Mouse (Mus musculus): ENCODE measurements around the gene Ms4a7.
A peak's percentile ranks its signal among the peaks of the same experiment; 100 is the strongest.
"Not testable (repeated sequence)": the region's sequence is repeated elsewhere in the genome, so short reads cannot be mapped to it uniquely, and the experiment has no call there.

The Ms4a7 gene

DNA sequence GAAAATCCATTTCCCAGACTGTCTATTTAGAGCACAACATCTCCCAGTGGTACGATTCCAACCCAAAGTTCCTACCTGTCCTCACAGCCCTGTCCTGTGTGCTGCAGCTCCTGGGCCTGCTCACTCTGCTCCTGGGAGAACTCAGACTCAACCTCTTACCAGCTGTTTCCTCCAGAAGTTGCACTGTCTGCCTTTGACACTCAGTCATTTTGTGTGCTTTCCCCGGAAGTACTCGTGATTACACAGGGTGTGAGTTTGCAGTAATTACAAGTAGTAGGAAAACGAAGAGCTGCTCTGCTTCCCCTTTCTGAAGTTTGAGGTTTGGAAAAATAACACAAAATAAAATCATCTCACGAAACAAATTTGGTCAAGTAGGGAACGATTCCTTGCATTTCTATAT, at the start of gene Ms4a7:
Gene Ms4a7, minus strand, starts transcription at position 215 of the 400 bp plus-strand sequence.
- no peak for DNase-seq (ENCODE audit: low spot score)

DNA sequence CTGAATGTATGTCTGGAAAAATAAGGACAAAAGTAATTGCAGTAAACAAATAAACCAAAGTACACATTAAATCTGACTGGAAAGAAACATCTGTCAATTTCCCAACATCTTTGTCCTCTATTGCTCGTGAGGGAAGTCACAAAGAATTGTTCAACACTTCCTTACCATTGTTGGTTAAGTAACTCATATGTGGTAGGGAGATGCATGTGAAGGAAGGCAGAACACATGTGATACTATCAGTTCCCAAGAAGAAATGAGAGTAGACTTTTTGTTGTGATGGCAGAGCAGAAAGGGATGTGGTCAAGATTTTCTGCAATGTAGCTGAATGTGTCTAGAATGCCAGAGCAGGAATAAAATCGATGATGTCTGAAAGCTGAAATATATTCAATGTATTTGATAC, 40.5 kb upstream of the Ms4a7 start:
- DNase-seq (ENCODE audit: low spot score) = no peak

DNA sequence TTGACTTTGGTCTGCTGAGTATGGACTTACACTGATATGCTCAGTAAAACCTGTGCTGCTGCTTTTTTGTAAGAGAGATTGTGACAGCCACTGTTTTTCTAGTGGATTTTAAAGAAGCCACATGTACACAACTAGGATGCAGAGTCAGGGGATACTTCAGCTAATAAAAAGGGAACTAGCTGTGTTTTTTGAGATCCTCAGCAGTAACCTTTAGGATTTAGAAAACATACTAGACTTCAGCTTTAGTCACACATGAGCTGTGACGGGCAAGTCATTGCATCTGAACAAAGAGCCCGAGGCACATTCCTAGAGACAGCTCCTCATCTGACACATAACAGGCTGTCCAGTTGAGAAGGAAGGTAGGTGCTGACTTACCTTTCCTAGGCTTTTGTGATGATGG, 39.3 kb upstream of the Ms4a7 start, which contains the start of gene Ms4a4a:
Gene Ms4a4a, plus strand, starts transcription at position 251 of the 400 bp plus-strand sequence.
- DNase-seq (ENCODE audit: low spot score) = no peak

DNA sequence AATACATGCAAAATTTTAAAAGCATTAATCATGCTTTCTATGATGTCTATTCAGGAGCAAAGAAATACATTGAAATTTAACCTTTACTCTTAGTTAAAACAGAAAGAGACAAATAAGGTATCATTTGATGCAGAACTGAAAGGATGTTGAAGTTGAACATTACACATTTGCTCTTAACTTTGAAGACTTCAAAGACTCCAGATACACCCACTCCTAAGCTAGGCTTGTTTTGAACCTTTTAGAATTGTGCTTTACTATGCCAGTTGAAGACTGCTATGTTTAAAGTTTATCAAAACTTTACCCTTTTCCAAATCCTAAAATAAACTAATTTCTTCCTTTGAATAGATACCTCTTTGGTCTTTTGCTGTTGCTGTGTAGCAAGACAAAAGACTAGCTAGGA, 35.2 kb upstream of the Ms4a7 start:
- no peak for DNase-seq (ENCODE audit: low spot score)

DNA sequence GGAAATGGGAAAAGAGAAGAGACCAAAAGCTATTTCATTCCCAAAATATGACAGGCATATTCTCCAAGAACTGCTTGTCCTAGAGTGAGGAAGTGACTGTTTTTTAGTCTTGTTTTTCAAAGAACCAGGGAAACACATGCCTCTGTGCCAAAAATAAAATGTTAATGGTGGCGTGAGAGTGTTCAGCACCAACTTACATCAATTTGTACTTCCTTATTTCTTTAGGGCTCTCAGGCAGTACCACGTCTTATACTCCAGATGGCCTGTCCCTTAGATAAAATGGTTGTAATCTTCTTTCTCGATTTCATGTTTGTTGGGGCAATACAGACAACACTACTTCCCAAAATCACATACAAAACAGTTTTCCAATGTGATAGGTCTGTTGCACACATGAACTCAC, 32.4 kb upstream of the Ms4a7 start:
- no peak for DNase-seq (ENCODE audit: low spot score)

DNA sequence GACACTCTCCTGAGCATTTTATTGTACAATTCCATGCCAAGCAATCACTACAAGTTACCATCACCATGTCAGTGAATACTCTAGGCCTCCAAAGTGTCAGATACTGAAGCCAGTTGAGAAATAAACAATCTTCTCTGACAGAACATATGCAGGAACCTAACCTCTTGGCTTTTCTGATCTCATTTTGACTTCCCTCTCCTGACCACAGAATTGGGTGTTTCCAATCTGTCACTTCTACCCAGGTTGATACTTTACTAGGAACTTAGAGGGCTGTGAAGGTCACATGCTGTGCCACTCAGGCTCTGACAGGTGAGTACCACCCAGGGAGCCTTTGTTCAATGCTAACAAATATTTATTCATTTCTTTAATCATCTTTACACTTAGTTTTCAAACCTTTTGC, 26.1 kb upstream of the Ms4a7 start:
- DNase-seq (ENCODE audit: low spot score) = no peak

DNA sequence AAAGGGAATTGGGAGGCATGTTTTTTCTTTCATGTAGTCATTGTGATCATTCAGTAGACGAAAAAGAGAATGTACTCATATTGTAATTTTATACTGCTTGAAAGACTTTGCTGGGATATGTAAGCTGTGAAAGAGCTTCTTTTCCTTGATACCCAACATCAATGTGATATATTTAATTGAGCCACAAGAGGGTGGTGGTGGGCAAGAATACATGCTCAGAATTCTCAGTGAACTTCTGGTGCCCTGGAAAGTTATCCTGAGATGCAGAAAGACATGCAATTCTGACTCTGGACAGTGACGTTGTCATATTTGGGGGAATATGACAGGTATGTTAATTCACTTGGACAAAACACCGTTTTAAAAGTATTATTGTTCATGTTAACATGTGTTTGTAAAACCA, 24.2 kb upstream of the Ms4a7 start:
- peak; percentile 5 for DNase-seq (ENCODE audit: low spot score)

DNA sequence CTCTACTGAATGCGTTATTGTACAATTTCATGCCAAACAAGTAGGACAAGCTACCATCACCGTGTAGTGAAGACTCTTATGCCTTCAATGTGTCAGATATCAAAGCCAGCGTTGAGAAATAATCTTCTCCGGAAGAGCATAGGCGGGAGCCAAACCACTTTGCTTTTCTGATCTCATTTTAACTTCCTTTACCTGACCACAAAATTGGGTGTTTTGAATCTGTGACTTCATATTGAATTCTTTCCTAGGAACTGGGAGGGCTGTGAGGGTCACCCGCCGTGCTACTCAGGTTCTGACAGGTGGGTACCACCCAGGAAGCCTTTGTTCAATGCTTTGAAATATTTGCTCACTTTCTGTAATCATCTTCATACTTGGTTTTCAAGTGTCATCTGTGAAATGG, 19.8 kb upstream of the Ms4a7 start:
- DNase-seq (ENCODE audit: low spot score) = no peak

DNA sequence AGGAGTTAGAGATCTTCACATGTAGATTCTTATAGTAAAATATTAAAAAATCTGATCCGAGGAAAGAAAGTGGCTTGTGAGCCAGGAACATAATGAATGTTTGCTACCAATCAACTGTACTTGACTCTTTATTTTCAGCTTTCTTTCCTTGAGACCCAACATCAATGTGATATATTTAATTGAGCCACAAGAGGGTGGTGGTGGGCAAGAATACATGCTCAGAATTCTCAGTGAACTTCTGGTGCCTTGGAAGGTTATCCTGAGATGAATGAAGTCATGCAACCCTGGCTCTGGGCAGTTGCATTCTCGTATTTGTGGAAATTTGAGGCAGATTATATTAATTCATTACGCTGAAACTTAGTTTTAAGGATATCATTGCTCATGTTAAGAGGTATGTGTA, 15.9 kb upstream of the Ms4a7 start:
- peak; percentile 24 for DNase-seq (ENCODE audit: low spot score)

DNA sequence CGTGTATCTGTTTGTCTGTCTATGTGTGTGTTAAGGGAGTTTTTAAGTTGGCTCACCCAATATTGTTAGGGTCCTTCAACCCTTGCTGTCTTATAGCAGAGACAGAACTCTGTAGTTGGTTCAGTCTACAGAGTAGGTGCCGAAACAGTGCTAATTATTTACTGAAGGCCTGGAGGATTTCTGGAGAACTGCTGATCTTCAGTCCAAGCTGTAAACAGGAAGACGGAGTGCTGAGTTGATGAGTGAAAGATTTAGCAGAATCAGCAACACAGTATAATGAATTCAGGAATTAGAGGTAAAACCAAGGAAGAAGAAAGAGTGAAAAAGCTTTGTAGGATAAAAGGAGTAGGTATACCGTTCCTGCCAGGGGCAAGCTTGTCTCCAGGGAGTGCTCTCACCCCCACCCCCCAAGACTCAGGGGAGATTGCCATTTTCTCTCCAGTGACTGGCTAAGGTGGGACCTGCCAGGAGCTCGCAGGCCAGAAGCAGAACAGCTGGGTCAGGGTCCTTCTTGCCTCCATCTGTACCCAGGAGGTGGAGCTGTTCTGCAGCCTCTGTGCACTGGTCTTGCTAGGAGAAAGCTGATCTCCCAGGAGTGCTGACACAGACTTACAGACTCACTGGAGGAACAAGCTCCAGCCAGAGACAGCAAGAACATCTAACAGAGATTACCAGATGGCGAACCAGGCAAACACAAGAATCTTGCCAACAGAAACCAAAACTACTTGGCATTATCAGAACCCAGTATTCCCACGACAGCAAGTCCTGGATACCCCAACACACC, 13.9 kb upstream of the Ms4a7 start:
- peak; percentile 18 for DNase-seq (ENCODE audit: low spot score)

DNA sequence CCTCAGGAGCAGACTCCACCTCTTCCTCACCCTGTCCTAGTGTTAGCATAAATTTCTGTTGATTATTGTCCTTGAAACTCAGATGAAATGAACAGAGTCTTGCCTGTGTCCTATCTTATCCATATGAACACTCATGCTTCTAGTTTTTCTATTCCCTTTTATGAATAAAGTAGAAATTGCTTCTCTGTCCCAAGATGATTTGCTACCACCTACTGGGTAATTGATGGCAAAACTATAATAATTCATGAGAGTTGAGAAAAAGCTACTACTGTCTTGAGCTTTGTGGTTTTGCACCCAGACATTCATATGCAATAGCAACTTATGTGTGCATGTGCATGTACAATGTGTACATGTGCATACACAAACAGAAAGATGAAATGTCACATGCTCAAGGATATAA, 8.0 kb upstream of the Ms4a7 start:
- no peak for DNase-seq (ENCODE audit: low spot score)

DNA sequence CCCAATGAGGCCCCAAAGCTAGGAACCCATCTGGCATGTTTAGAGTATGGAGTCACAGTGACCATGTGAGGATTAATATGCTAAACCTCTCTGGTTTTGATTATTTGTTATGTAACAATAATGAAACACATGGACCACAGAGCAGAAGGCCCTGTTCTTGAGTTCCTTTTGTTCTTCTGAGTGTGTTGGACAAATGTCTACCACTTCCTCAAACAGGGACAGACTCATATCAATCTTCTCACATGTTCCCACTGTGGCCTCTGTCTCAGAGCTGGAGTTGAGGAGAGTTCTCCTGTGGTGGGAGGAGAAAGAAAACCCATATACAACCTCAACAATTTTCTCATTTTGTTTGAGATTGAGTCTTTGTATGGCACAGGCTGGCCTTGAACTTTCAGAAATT, 7.2 kb upstream of the Ms4a7 start:
- no peak for DNase-seq (ENCODE audit: low spot score)

DNA sequence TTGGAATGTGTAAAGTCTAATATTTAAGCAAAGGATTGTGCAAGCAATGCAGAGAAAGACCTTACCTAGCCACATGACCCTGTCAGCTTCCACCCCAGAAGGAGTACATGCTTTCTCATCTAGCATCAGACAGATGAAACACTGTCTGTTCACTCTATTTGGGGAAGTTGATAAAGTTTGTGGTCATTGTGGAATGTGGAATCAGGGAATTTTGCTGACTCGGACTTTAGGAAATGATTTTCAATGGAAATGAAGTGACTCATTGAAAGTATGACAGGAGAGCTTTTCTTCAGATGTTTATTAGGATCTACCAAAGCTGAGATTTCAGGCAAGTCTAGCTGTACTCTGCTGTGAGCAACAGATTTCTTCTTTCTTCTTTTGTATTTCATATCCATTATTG, 14.8 kb downstream of the Ms4a7 start:
- no peak for DNase-seq (ENCODE audit: low spot score)

DNA sequence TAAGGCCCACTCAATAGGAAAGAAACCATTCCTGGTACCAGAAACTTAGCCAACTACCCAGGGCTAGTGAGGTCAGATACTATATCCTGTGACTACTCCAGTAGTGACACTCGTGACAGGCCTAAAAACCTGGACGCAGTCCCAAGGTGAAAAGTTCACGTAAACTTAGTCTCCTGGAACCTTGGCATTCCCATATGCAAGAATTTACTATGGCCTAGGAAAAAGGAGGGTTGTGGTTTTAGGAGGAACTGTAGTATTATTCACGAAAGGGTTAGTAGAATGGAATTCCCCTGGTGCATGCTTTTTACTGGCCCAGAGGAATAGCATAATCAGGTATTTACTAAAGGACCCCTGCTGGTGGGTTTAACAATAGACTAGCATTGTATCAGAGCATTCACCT, 19.2 kb downstream of the Ms4a7 start:
- DNase-seq (ENCODE audit: low spot score) = no peak

DNA sequence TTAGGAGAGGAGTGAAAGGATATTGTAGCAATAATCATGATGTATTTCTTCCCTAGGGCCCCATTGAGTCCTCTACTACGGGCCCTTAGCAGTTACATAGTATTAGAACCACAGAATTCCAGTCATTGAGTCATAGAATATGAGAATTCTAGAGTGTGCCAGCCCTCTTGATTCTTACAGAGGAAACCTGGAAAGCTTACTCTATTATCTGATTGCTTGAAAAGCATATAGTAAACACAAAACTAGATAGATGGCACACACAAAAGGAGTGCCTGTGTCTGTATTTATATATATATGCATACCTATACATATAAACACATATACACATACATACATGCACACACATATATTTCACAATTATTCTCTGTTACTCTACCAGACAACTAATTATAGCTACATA, 21.6 kb downstream of the Ms4a7 start, which contains the start of gene Ms4a14:
Gene Ms4a14, minus strand, starts transcription at position 101 of the 400 bp plus-strand sequence.
- no peak for DNase-seq (ENCODE audit: low spot score)

DNA sequence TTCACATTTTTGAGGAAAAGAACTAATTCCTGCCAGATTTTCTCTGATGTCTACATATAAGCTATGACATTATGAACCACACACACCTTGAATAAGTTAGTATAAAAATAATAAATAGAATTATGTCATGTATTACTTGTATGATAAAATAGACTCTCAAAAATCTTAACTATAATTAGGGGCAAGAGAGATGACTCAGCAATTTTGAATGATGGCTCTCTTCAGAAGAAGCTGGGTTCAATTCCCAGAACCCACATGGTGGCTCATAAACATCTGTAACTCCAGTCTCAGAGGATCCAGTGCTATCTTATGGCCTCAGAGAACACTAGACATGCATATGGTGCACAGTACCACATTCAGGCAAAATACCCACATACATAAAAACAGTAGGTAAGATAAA, 27.1 kb downstream of the Ms4a7 start:
- no peak for DNase-seq (ENCODE audit: low spot score)

DNA sequence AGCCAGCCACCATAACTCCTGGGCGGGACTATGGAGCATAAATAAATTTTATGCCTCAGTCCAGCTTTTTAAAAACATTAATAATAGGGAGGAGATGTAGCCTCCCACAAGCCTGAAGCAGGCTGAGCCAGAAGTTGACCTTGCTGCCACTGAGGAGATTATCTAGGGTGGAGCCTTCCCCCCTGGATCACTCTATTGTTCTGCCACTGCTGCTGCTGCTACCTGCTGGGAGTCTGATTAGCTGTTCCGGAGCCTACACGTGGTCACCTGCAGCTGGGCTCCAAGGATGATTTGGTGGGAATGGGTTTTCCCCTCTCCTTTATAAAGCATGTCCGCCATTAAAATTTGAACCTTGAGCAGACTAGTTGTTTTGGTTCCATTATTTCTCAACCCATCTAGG, 36.4 kb downstream of the Ms4a7 start:
- not testable (repeated sequence) for DNase-seq (ENCODE audit: low spot score)

DNA sequence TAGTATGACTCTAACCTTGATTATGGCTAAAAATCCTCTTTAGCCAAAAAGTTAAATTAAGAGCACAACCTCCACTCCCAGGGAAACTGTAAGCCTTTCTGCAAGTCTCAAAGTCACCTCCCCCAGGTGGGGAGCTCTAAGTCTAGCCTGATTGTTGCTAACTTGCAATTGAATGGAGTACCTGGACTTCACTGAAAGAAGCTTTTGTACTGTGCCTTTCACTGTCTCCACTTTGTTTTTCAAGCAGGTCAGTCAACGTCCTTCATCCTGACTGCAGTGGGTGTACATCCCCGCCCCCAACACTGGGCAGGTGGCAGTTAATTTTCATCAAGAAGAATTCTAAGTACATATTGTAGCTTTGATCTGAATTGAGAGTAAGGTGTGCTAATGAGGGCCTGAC, 37.0 kb downstream of the Ms4a7 start:
- no peak for DNase-seq (ENCODE audit: low spot score)

DNA sequence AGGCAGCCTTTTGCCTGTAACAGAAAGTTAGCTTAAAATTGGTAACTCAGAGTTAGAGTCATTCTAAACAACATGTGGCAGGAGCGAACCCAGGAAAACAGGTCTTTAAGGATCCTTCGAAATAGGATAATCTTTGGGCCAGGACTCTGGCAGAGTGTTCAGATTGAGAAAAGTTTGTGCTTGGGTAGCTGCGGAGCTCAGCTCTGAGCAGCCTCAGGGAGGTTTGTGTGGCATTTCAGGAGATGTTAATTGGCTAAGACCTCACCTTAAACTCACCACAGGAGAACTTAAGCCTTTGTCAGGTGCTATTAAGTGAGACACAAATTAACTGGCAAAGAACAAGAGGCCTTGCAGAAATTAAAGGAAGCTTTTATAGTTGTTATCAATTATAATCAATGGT, 42.3 kb downstream of the Ms4a7 start:
- DNase-seq (ENCODE audit: low spot score) = peak; percentile 18

DNA sequence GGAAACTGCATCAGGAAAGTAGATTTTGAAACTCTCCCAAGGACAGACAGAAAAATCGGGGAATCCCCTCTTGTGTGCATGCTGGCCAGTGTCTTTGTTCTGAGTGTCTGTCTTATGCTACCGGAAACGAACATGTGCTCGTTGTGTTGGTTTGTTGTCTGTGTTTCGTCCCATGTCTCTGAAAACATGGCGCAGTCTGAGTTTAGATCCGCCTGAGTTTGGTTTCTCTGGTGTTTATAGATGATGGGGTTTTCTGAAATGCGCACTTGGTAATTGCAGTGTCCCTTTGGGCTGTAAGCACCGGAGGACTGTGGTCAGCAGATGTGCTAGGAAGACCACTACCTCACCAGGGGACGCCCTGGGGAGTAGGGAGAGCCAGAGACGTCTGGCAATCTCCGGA, 43.0 kb downstream of the Ms4a7 start:
- peak; percentile 56 for DNase-seq (ENCODE audit: low spot score)

DNA sequence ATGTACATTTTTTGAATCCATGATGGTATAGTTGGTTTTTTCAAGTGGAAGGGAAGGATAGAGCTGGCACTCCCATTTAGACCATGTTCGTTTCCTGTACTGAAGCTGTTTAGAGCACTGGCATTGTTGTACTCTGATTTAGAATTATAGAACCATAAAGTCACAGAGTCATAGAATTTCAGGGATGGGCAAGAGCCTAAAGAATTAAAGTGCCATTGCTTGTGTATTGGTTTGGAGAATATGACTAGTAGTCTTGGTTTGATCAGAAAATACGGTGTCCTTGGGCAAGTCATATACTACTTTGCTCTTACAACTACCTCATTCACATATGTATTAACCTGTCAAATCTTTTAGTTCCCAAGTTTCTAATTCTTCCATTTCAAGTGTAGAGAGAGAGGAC, 52.2 kb downstream of the Ms4a7 start, which contains the start of gene Ms4a5:
Gene Ms4a5, minus strand, starts transcription at position 101 of the 400 bp plus-strand sequence.
- no peak for DNase-seq (ENCODE audit: low spot score)

DNA sequence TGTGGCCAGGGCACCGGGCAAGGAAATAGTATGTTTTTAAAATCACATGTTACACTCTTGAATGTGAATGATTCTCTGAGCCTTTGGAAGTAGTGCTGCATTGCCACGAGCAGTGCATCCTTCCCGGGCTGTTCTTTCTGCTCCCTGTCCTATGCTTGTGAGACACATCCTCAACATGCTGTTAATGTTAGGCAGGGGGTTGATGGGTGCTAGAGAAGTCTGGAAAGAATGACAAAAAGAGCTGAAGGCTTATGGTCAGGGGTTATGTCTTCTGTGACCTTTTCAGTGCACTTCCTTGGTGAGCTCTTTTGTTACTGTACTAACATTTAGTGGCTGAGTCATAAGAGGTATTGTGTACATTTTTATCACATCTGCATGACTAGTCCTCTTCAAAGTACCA, 55.7 kb downstream of the Ms4a7 start:
- no peak for DNase-seq (ENCODE audit: low spot score)

DNA sequence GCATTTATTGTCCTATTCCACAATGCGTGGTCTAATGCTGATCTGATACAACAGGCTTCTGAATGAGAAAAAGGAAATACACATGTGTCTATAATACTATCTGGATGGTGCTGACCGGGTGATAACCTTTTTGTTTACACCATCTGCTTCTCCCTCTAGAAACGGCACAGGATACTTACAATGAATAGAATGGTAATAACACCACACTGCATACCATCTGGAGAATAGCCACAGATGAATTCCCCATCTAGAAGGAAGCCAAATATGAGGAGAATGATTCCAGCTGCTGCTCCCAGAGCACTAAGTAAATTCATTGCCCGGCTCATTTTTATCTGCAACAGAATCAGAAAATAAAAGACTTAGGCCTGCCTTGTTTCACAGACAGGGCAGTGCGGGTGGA, 59.5 kb downstream of the Ms4a7 start:
- no peak for DNase-seq (ENCODE audit: low spot score)

All from retina, embryonic 14.5 days (tissue).